Mouse (Mus musculus): ENCODE measurements around the gene Ifitm6.

- TF ChIP-seq CTCF (IDR thresholded peaks at IDR 0.05; ENCODE audit: extremely low read depth, insufficient read length, insufficient replicate concordance, low read depth, low read length), result no peak
- no peak for TF ChIP-seq POLR2A (IDR thresholded peaks at IDR 0.05; ENCODE audit: low read depth, low read length)
Measured at GRCm38 (mm10) chr7:141038090-141039032, 20.6 kb upstream of the Ifitm6 start.
